Mouse (Mus musculus): Measurements from ENCODE around the gene Alox5ap. TPM values are rescaled to one million over a fixed set of nuclear protein-coding genes. Genes with fewer than 3 reads are reported as not detected.

Alox5ap gene
- total RNA-seq, 2 experiments from 2014 or later = 11.6 to 20.9 TPM

DNA sequence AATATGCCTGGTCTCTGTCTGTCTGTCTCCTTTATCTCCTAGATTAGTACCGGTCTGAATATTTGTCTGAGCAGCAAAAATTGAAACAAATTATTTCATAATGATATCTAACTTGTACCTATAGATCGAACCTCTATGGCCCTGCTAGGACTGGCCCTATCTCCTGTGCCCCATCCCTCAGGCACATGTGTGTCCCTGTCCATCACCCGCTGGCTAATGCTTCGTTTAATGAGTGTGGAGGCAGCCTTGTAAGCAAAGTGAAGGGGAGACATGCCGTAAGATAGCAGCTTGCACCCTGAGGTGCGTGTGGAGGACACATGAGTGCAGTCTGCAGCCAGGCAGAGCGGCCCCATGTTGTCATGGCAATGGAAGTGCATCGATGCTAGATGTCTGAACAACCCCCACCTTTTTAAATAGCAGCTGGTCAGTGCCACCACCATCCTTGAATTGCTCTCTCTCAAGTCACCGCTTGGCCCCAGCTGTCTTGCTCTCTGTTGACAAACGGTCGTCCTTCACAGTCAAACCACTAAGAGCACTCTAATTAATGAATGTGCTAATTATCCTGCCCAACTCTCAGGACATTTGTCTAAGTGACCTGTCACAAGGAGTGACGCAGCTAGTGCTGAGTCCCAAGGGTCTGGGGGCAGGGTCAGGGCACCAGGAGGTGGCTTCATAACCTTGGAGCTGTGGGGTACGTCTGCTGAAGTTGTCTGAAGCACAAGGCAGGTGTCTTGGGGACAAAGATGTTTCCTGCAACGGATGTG, 6.9 kb upstream of the Alox5ap start:
- no peak for ATAC-seq (replicated peaks; ENCODE audit: low FRiP score, low TSS enrichment, poor library complexity, severe bottlenecking)

DNA sequence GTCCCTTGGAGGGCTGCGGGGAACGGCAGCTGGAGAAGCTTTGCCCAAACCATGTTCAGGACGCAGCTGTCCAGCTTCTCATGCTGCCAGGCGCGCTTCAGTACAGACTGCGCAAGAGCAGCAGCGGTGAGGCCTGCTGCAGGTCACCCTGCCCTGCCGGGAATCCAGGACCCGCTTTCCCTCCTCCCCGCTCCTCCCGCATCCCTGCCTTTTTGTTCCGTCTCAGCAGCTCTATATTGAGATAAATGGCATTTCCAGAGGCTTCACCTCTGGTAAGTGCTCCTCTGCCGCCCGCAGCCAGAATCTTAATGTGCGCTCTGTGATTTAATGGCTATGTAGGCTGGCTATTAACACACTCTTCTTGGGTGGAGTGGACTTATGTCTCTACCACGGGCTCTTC, 5.5 kb upstream of the Alox5ap start:
- ATAC-seq (replicated peaks; ENCODE audit: low FRiP score, low TSS enrichment, poor library complexity, severe bottlenecking) = no peak

- no peak for ATAC-seq (replicated peaks; ENCODE audit: low FRiP score, low TSS enrichment, poor library complexity, severe bottlenecking)
These were observed 3.1 kb upstream of the Alox5ap start for GRCm38 (mm10) chr5:149261449-149261848.

GRCm38 (mm10) chr5:149261866-149262265, 2.7 kb upstream of the Alox5ap start:
- ATAC-seq (replicated peaks; ENCODE audit: low FRiP score, low TSS enrichment, poor library complexity, severe bottlenecking) = peak; percentile 55; the same call in 1 of the 2 replicates

GRCm38 (mm10) chr5:149264878-149265279, 312 bp downstream of the Alox5ap start:
- ATAC-seq (replicated peaks; ENCODE audit: low FRiP score, low TSS enrichment, poor library complexity, severe bottlenecking) = peak; percentile 32

DNA sequence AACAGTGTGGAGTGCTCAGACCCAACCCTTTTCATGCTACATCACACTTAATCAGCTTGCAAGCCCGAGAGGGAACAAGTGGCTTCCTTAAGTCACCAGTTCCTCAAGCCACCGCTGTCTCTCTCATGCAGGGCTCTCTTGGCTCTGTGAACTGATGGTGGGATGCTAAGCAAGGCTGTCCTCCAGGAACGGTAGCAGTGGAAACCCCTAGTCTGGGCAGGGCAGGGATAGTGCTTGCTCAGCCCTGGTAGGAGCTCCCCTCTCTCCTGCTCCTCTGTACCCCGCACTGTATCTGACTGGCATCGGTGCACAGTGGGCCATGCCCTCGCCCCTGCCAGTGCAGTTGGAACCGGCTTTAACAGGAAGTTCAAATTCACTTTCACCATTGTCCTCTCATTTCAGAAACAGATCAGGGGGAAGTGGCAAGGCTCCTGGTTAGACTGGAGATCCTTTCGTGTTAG, 2.2 kb downstream of the Alox5ap start:
- peak; percentile 41 for ATAC-seq (replicated peaks; ENCODE audit: low FRiP score, low TSS enrichment, poor library complexity, severe bottlenecking)

GRCm38 (mm10) chr5:149267493-149267892, 2.9 kb downstream of the Alox5ap start:
- ATAC-seq (replicated peaks; ENCODE audit: low FRiP score, low TSS enrichment, poor library complexity, severe bottlenecking) = peak; percentile 16

- ATAC-seq (replicated peaks; ENCODE audit: low FRiP score, low TSS enrichment, poor library complexity, severe bottlenecking) = no peak
These were observed 6.7 kb downstream of the Alox5ap start for GRCm38 (mm10) chr5:149271291-149271690.

- ATAC-seq (replicated peaks; ENCODE audit: low FRiP score, low TSS enrichment, poor library complexity, severe bottlenecking) = no peak
These were observed 8.0 kb downstream of the Alox5ap start for GRCm38 (mm10) chr5:149272535-149272934.

GRCm38 (mm10) chr5:149274390-149275104, 10.0 kb downstream of the Alox5ap start:
- peak; percentile 66 for ATAC-seq (replicated peaks; ENCODE audit: low FRiP score, low TSS enrichment, poor library complexity, severe bottlenecking)

- ATAC-seq (replicated peaks; ENCODE audit: low FRiP score, low TSS enrichment, poor library complexity, severe bottlenecking) = no peak
These were observed 10.5 kb downstream of the Alox5ap start for GRCm38 (mm10) chr5:149275105-149275494.

DNA sequence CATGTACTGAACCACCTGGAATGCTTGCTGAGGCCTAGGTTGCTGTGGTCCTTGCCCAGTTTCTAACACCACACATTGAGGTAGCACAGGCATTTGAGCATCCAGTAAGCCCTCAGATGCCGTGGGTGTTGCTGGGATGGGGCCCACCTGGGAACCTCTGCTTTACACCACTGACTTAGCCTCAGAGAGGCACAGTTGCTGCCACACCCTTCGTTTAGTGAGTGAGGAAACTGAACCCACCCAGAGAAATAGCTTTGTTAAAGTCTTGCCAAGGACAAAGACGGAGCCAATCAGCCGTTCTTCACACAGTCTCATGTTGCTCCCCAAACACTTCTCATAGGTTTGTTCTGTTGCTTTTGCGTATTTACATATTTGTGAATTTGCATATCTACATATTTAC, 13.0 kb downstream of the Alox5ap start:
- ATAC-seq (replicated peaks; ENCODE audit: low FRiP score, low TSS enrichment, poor library complexity, severe bottlenecking) = no peak

GRCm38 (mm10) chr5:149279273-149279844, 14.8 kb downstream of the Alox5ap start:
- no peak for ATAC-seq (replicated peaks; ENCODE audit: low FRiP score, low TSS enrichment, poor library complexity, severe bottlenecking)

- ATAC-seq (replicated peaks; ENCODE audit: low FRiP score, low TSS enrichment, poor library complexity, severe bottlenecking) = 0 out of 2 replicates have a peak, but pooled peaks have one; percentile 40
These were observed 18.4 kb downstream of the Alox5ap start for GRCm38 (mm10) chr5:149283009-149283408.

DNA sequence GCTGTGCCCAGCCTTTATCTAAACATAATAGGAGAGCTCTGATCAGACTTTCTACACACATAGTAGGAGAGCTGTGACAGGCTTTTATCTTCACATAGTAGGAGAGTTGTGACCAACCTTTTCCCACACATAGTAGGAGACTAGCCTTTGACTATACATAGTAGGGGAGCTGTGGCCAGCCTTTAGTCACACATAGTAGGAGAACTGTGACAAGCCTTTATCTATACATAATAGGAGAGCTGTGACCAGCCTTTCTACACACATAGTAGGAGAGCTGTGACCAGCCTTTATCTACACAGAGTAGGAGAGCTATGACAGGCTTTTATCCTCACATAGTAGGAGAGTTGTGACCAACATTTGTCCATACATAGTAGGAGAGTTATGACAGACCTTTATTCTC, 19.3 kb downstream of the Alox5ap start:
- ATAC-seq (replicated peaks; ENCODE audit: low FRiP score, low TSS enrichment, poor library complexity, severe bottlenecking) = no peak

DNA sequence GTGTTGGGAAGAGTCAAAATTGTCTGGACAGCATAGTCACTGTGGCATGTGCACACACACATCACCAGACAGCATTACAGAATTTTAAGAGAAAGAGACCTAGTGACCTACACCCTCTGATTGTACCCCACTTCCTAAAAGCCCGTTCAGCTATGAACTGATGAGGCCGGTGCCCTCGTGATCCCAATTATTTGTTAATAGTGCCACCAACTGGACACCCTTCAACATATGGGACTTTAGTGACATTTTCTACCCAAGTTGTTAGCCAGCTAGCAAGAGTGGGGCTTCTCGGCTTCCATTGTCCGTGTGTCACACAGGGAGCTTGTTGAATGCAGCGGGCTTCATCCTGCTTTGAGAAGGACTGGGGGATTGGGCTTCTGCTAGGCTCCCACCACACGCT, 21.5 kb downstream of the Alox5ap start:
- 0 out of 2 replicates have a peak, but pooled peaks have one; percentile 35 for ATAC-seq (replicated peaks; ENCODE audit: low FRiP score, low TSS enrichment, poor library complexity, severe bottlenecking)

DNA sequence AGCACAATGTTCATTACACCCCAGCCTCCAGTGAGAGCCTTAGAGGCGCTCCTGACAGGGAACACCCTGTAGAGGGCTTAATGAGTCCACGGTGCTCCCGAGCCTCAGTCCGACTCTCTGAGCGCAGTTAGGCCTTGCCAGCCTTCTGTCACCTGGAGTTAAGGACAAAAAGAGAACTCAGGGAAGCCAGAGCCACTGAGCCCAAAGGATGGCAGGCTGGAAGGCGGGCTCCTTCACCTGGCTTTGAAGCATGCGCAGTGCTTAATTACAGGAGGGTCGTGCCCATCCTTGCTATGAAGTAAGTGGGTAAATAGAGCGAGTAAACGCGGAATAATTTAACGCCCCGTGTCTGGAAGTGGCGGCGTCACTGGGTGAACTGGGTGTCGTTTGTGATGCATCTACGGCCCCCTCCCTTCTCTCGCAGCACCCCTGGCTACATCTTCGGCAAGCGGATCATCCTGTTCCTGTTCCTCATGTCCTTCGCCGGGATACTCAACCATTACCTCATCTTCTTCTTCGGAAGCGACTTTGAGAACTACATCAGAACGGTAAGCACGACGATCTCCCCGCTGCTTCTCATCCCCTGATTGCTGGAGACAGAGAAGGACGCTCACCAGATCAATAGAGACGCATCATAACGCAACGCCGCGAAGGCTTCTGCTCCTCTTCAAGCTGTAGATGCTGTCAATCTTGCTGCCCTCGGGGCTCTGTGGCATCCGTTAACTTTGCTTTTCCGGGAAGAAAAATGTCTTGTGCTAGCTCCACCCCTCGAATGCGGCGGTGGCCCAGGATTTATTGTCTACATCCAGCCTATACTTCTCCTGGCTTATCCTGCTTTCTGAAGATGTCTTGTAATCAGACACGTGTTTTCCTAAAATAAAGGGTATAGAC, 22.8 kb downstream of the Alox5ap start:
- ATAC-seq (replicated peaks; ENCODE audit: low FRiP score, low TSS enrichment, poor library complexity, severe bottlenecking) = no peak

GRCm38 (mm10) chr5:149291266-149291665, 26.7 kb downstream of the Alox5ap start:
- ATAC-seq (replicated peaks; ENCODE audit: low FRiP score, low TSS enrichment, poor library complexity, severe bottlenecking) = no peak

DNA sequence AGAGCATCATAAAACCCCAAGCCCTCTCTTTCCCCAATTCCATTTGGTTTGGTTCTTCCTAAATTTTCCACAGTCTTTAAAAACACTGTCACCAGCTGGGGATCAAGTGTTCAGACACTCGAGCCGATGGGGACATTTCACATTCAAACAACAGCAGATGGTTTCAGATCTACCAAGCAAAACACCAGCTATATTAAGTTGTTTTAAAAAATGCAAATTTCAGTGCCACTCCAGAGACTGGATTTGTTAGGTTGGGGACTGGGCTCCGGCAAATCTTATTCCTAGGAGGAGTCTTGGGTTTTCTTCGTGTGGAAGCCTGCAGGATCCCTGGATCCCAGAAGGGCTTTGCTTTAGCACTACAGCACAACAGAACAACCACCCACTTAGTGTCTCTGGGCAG, 28.5 kb downstream of the Alox5ap start:
- no peak for ATAC-seq (replicated peaks; ENCODE audit: low FRiP score, low TSS enrichment, poor library complexity, severe bottlenecking)

All from megakaryocyte-erythroid progenitor cell, adult 5-6 weeks (primary cell).